Mouse (Mus musculus): ENCODE measurements around the gene Pald1.
A peak's percentile ranks its signal among the peaks of the same experiment; 100 is the strongest.

The Pald1 gene

DNA sequence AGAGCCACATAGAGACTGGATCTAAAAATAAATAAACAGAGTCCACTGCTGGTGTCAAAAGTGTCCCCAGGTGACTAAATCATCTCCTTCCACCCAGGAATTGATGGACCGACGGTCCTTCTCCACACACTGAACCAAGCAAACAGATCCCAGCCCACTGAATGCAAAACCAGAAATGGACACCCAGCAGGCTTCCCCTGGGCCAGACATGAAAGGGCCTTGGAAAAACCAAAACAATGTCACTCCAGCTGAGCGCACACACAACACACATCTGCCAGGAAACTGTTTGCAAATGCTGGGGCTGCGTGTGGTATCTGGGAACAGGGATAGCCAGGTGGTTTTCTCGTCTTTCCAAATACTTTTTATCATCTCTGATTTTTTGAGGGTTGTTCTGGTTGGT lies 13.6 kb downstream of the Pald1 start:
- no peak for DNase-seq

GRCm38 (mm10) chr10:61365902-61366301 lies 17.4 kb downstream of the Pald1 start:
- no peak for DNase-seq

- no peak for DNase-seq
Observed at GRCm38 (mm10) chr10:61364431-61364830, 18.9 kb downstream of the Pald1 start.

DNA sequence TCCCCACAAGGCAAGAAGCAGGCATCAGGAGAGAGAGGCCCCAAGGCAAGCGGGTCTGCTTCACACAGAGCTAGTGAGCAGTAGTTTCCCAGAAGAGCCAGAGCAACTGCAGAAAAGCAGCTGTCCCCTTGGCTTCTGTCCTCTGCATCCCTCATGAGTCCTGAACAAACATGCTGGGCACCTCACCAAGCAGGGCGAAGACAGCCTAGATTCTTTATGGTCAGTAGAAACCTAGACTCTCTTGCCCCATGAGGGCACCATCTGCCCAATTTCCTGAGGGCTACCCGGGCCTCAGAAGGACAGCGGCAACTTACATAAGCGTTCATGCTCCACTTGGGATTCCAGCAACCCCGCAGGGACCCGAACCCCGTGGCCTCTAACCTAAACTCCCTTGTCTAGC lies 20.3 kb downstream of the Pald1 start:
- DNase-seq: no peak

- no peak for DNase-seq
Observed at GRCm38 (mm10) chr10:61362483-61362882, 20.8 kb downstream of the Pald1 start.

DNA sequence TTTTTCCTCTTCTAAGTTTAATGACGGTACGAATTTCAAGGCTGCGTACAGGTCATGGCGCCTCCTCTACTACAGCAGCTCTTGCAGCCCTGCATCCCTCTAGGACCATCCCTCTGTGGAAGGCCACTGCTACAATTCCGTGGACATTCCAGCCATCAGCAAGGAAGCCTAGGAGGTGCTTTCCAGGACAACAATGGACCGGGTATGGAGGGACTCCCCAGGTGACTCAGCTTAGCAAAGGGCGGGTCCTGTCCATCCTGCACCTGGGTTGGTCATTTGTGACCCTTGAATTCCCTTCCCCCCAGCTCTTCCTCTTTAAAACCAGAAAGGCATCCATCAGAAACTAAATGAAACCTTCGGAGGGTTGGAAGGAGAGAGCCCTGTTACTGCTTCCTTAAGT lies 22.7 kb downstream of the Pald1 start:
- no peak for DNase-seq

- no peak for DNase-seq
Observed at GRCm38 (mm10) chr10:61359411-61359810, 23.9 kb downstream of the Pald1 start.

- no peak for DNase-seq
Observed at GRCm38 (mm10) chr10:61357658-61358057, 25.7 kb downstream of the Pald1 start.

GRCm38 (mm10) chr10:61356568-61356967 lies 26.8 kb downstream of the Pald1 start:
- no peak for DNase-seq

DNA sequence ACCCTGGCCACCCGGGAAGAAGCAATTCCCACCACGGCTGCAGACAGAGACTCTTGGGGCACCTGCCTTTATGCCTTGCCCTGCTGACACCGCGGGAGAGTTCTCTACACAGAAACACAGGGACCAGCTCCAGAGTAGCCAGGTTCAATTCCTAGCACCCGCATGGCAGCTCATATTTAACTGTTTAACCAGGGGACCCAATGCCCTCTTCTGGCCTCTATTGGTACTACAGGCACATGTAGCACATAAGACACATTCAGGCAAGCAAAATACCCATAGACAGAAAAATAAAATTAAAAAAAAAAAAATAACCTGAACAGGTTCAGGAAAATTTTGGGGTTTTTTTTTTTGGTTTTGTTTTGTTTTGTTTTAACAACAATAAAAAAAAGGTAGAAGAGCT lies 27.2 kb downstream of the Pald1 start:
- DNase-seq: no peak

DNA sequence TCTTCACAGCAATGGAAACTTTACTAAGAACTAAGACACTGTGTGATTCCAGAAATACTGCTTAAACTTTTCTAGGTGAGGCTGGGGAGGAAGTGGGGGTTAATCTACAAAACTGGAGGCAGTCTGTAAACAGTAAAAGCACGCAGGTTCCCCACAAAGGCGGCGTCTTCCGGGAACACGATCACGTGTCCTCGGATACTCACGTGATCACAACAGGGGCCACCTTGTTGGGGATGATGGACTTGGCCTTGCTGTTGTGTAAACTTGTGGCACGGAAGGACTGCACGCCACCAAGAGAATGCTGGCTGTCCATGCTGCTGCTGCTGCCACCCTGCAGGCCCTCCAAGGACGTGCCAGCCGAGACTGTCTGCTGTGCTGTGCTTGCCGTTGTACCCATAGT lies 27.7 kb downstream of the Pald1 start:
- DNase-seq: no peak

DNA sequence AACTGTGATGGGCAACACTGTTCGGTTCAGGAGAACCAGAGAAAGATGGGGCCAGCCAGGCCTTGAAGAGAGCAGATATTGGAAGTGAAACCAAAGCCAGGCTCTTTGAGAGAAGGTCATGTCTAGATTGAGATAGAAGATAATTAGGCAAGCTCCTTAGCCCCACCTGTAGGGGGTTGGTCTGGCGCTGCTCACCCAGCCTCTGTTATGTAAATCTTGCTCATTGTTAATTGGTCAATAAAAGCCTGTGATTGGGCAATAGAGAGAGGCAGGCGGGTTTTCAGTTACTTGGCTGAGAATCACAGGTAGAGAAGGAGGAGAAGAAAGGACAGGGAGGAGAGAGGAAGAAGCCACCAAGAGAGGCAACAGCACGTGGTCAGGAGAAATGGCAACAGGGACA lies 32.1 kb downstream of the Pald1 start:
- no peak for DNase-seq

- DNase-seq: no peak
Observed at GRCm38 (mm10) chr10:61346374-61346773, 37.0 kb downstream of the Pald1 start.

- DNase-seq: no peak
Observed at GRCm38 (mm10) chr10:61345179-61345578, 38.2 kb downstream of the Pald1 start.

DNA sequence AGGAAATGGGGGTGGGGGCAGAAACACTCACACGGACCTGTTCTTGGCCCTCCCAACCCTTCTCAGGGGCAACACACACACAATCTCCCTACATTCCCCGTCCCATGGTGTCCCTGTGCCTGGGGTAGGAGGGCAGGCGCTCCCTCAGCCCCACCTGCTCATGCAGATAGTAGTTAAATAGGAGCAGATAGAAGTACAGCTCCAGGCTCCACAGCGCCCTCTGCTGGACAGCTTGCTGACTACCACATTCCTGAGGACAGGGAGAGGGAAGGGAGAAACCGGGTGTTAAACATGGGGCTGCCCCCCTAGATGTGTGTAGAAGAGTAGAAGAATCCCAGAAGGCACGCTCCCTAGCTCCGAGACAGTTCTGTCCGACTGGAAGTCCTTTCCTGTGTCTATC lies 39.4 kb downstream of the Pald1 start:
- DNase-seq: peak; percentile 46

DNA sequence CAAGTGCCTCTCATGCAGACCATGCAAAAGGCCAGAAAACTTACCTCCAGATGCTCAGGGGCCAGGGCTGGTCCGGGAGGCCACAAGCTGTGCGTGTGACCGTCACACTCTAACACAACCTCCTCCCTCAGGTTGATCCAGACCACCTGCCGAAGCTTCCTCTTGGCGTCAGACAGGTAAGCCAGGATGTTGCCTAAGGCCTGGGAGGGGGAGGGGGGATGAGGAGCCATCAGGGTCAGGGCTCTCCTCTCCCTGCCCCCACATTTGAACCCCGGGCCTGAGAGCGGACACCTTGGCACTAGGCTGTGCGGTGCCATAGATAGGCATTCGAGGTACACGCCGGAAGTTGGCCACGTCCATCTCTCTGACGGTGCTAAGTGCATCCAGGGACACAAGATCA lies 40.6 kb downstream of the Pald1 start:
- no peak for DNase-seq

GRCm38 (mm10) chr10:61341557-61341956 lies 41.8 kb downstream of the Pald1 start:
- DNase-seq: peak; percentile 68

DNA sequence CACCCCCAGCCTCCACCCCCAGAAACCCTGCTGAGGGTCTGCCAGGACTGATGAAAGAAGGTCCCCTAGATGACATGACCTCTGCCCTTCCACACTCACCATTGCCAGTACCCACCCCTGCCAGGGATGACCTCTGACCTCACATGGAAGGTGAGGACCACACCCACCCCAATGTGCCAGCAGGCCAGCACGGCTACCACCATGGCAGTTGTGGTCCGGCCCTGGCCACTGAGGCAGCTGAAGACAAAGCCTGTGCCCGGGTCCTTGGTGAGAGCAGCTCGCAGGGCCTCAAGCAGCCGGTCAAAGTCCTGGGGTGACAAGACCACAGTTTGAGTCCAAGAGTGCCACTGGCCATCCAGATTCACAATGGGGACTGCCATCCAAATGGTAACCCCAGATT lies 42.3 kb downstream of the Pald1 start:
- DNase-seq: no peak

DNA sequence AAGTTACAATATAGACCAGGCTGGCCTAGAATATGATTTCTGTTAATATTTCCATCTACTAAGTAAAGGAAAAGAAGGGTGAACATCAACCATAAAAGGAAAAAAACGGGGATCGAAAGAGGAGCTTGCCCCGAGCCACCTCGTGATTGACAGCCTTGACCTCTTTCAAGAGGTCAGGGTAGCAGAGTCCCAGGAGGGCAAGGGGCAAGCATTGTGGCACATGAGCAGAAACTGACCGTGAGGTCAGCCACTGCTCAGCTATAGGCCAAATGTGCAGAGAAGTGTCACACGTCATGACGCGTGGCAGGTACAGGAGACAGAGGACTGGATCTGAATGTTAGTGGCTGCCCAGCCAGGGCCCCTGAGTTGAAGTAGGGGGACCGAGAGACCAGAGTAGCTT lies 43.1 kb downstream of the Pald1 start:
- no peak for DNase-seq

DNA sequence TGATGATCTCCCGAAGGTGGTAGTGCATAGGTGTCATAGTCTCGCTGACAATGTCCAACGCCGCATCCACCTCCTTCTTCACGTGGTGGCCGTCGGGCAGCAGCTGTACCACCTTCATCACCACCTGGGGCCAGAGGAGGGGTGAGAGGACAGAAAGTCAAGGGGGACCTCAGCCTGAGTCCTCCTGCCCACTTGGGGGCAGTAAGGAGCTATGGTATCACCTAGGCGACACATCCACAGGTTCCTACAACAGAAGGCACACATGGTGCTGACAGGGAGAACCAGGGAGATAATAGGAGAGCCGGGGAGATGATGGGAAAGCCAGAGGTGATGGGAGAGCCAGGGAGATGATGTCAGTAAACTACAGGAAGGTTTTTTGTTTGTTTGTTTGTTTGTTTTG lies 44.1 kb downstream of the Pald1 start:
- no peak for DNase-seq

GRCm38 (mm10) chr10:61337665-61338064 lies 45.7 kb downstream of the Pald1 start:
- peak; percentile 24 for DNase-seq

GRCm38 (mm10) chr10:61336592-61336991 lies 46.7 kb downstream of the Pald1 start:
- DNase-seq: no peak

- peak; percentile 66 for DNase-seq
Observed at GRCm38 (mm10) chr10:61336137-61336536, 47.2 kb downstream of the Pald1 start.

DNA sequence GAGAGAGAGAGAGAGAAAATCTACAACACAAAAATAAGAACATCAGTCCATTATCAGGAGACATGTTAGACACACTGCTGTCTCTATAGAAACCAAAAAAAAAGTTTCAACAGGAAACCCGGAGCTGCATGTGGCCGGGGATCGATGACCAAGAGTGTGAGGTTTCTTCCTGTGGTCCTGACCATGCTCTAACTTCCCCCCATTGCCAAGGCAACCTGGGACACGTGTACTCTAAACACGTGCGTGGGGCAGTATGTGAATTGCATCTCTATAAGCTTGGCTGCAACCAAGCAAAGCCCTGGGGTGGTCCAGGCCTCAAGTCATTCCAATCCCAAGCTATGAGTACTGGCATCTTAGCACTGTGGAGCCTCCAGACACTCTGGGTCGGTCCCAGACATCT lies 48.8 kb downstream of the Pald1 start:
- no peak for DNase-seq

GRCm38 (mm10) chr10:61331046-61331445 lies 52.3 kb downstream of the Pald1 start:
- DNase-seq: peak; percentile 82

DNA sequence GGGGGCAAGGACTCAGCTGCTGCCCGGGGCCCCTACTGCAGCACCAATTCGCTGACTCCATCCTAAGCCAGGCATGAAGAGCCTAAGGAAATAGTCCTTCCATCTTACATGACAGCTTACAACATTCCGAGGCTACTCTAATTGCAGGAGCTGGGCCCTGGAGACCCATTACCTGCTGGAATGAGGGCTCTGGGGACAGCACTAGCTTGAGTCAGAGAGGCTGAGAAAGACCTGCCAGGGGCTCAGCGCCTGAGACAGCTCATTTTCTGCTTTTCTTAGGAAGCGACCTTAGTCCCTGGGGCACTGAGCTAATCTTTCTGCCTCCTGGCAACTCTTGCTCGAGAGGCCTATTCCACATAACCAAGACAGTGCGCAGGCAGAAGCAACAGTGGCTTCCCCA lies 54.4 kb downstream of the Pald1 start:
- no peak for DNase-seq

Data from right cerebral cortex, adult 18-20 months (tissue).